In genomic region chr12:50352404-50352803, GRCm38 (mm10) we compare ENCODE assay signal across 8 mouse cellular contexts.
DNase-seq lines count a peak whose midpoint lies in the region; ATAC-seq and TF ChIP-seq lines count a peak whose summit lies in the region.

No protein-coding gene starts in this region.

- DNase-seq in intestine, embryonic 14.5 days (ENCODE audit: low spot score) = peak; percentile 51
- DNase-seq in embryonic facial prominence, embryonic 11.5 days (ENCODE audit: low spot score) = peak; percentile 19
- peak; percentile 81 for DNase-seq in lung, embryonic 14.5 days
- peak; percentile 14 for DNase-seq in stomach, postnatal 0 days (ENCODE audit: low spot score)
- DNase-seq in adrenal gland, adult 18-20 months (ENCODE audit: low spot score in 2 of 2) = no peak

- no peak overlapping the region for H3K27ac ChIP-seq in intestine, embryonic 14.5 days (ENCODE audit: low read depth)
- H3K27ac ChIP-seq in intestine, postnatal 0 days (ENCODE audit: low read depth, low read length) = no peak overlapping the region
- H3K27ac ChIP-seq in embryonic facial prominence, embryonic 11.5 days (replicated peaks; ENCODE audit: low read depth, low read length) = no peak overlapping the region
- no peak overlapping the region for H3K27ac ChIP-seq in hindbrain, embryonic 13.5 days
- no peak overlapping the region for H3K27ac ChIP-seq in lung, embryonic 14.5 days (ENCODE audit: low read depth)
- no peak overlapping the region for H3K27ac ChIP-seq in stomach, postnatal 0 days (replicated peaks)

- H3K4me2 ChIP-seq in intestine, embryonic 14.5 days (ENCODE audit: low read length) = no peak overlapping the region
- H3K4me2 ChIP-seq in intestine, postnatal 0 days (replicated peaks; ENCODE audit: low read depth) = no peak overlapping the region
- H3K4me2 ChIP-seq in embryonic facial prominence, embryonic 11.5 days (ENCODE audit: low read depth, low read length) = no peak overlapping the region
- peak overlapping the region; percentile 2; the same call in 1 of the 2 replicates for H3K4me2 ChIP-seq in hindbrain, embryonic 13.5 days
- peak overlapping the region; percentile 35; the same call in 1 of the 2 replicates for H3K4me2 ChIP-seq in lung, embryonic 14.5 days
- H3K4me2 ChIP-seq in stomach, postnatal 0 days (replicated peaks; ENCODE audit: low read depth) = no peak overlapping the region

- no peak for ATAC-seq in intestine, embryonic 14.5 days (replicated peaks; ENCODE audit: low FRiP score, low TSS enrichment, low read depth)
- no peak for ATAC-seq in intestine, postnatal 0 days
- ATAC-seq in embryonic facial prominence, embryonic 11.5 days (replicated peaks; ENCODE audit: insufficient number of reproducible peaks, low FRiP score, low TSS enrichment, low read depth) = no peak
- ATAC-seq in hindbrain, embryonic 13.5 days (ENCODE audit: low FRiP score) = peak; percentile 63
- ATAC-seq in lung, embryonic 14.5 days (ENCODE audit: insufficient read depth) = peak; percentile 100
- no peak for ATAC-seq in stomach, postnatal 0 days (ENCODE audit: low FRiP score, low TSS enrichment)
- ATAC-seq in megakaryocyte progenitor cell, adult 5-6 weeks (replicated peaks; ENCODE audit: poor library complexity) = no peak

- no peaks in the 10 kb centered on the region for H3K27me3 ChIP-seq in intestine, embryonic 14.5 days (replicated peaks; ENCODE audit: control insufficient read depth, insufficient read depth, low read length)
- no peaks in the 10 kb centered on the region for H3K27me3 ChIP-seq in intestine, postnatal 0 days (replicated peaks; ENCODE audit: control insufficient read depth, insufficient read depth, low read length)
- no peaks in the 10 kb centered on the region for H3K27me3 ChIP-seq in embryonic facial prominence, embryonic 11.5 days (ENCODE audit: control insufficient read depth, insufficient read depth, low read length)
- no peaks in the 10 kb centered on the region for H3K27me3 ChIP-seq in hindbrain, embryonic 13.5 days
- H3K27me3 ChIP-seq in lung, embryonic 14.5 days (ENCODE audit: insufficient read depth, low read length) = no peaks in the 10 kb centered on the region
- no peaks in the 10 kb centered on the region for H3K27me3 ChIP-seq in stomach, postnatal 0 days (ENCODE audit: control insufficient read depth, insufficient read depth, low read length)

- peaks cover 5% of the 10 kb centered on the region; the same call in 1 of the 2 replicates for H3K4me1 ChIP-seq in intestine, embryonic 14.5 days (replicated peaks; ENCODE audit: control insufficient read depth, insufficient read depth, low read length)
- no peaks in the 10 kb centered on the region for H3K4me1 ChIP-seq in intestine, postnatal 0 days (replicated peaks; ENCODE audit: control insufficient read depth, insufficient read depth, low read length)
- H3K4me1 ChIP-seq in embryonic facial prominence, embryonic 11.5 days (ENCODE audit: control insufficient read depth, insufficient read depth, low read length) = no peaks in the 10 kb centered on the region
- H3K4me1 ChIP-seq in hindbrain, embryonic 13.5 days (replicated peaks) = peaks cover 7% of the 10 kb centered on the region; the same call in 1 of the 2 replicates
- no peaks in the 10 kb centered on the region for H3K4me1 ChIP-seq in lung, embryonic 14.5 days (ENCODE audit: insufficient read depth)
- H3K4me1 ChIP-seq in stomach, postnatal 0 days (replicated peaks; ENCODE audit: control insufficient read depth, insufficient read depth) = no peaks in the 10 kb centered on the region

- H3K9ac ChIP-seq in intestine, embryonic 14.5 days (ENCODE audit: low read length) = no peak overlapping the region
- no peak overlapping the region for H3K9ac ChIP-seq in intestine, postnatal 0 days (ENCODE audit: low read depth, low read length)
- H3K9ac ChIP-seq in embryonic facial prominence, embryonic 11.5 days (replicated peaks; ENCODE audit: low read length) = no peak overlapping the region
- no peak overlapping the region for H3K9ac ChIP-seq in hindbrain, embryonic 13.5 days
- no peak overlapping the region for H3K9ac ChIP-seq in lung, embryonic 14.5 days
- no peak overlapping the region for H3K9ac ChIP-seq in stomach, postnatal 0 days (ENCODE audit: low read length)

- no peaks in the 10 kb centered on the region for H3K9me3 ChIP-seq in intestine, embryonic 14.5 days (ENCODE audit: control insufficient read depth, low read length)
- no peaks in the 10 kb centered on the region for H3K9me3 ChIP-seq in intestine, postnatal 0 days (ENCODE audit: control insufficient read depth)
- no peaks in the 10 kb centered on the region for H3K9me3 ChIP-seq in embryonic facial prominence, embryonic 11.5 days (replicated peaks; ENCODE audit: control insufficient read depth, low read length)
- no peaks in the 10 kb centered on the region for H3K9me3 ChIP-seq in hindbrain, embryonic 13.5 days
- H3K9me3 ChIP-seq in lung, embryonic 14.5 days (ENCODE audit: low read depth, low read length) = no peaks in the 10 kb centered on the region
- H3K9me3 ChIP-seq in stomach, postnatal 0 days (ENCODE audit: control insufficient read depth, low read length) = no peaks in the 10 kb centered on the region

- no peaks in the 10 kb centered on the region for H3K36me3 ChIP-seq in intestine, embryonic 14.5 days (ENCODE audit: control insufficient read depth, insufficient read depth, low read length)
- H3K36me3 ChIP-seq in intestine, postnatal 0 days (ENCODE audit: control insufficient read depth, insufficient read depth) = no peaks in the 10 kb centered on the region
- no peaks in the 10 kb centered on the region for H3K36me3 ChIP-seq in embryonic facial prominence, embryonic 11.5 days (replicated peaks; ENCODE audit: control insufficient read depth, insufficient read depth, low read depth, low read length)
- H3K36me3 ChIP-seq in hindbrain, embryonic 13.5 days = no peaks in the 10 kb centered on the region
- H3K36me3 ChIP-seq in lung, embryonic 14.5 days (ENCODE audit: insufficient read depth) = no peaks in the 10 kb centered on the region
- no peaks in the 10 kb centered on the region for H3K36me3 ChIP-seq in stomach, postnatal 0 days (ENCODE audit: control insufficient read depth, insufficient read depth, low read length)

- TF ChIP-seq EP300 in stomach, postnatal 0 days (optimal IDR thresholded peaks at IDR 0.05) = no peak

- TF ChIP-seq CTCF in intestine, postnatal 0 days (IDR thresholded peaks at IDR 0.05; ENCODE audit: low read depth) = no peak
- TF ChIP-seq CTCF in lung, embryonic 14.5 days (IDR thresholded peaks at IDR 0.05; ENCODE audit: low read depth) = no peak
- TF ChIP-seq CTCF in stomach, postnatal 0 days (IDR thresholded peaks at IDR 0.05; ENCODE audit: low read depth) = no peak

- H3K4me3 ChIP-seq in intestine, embryonic 14.5 days (ENCODE audit: low read depth, low read length) = no peak overlapping the region
- no peak overlapping the region for H3K4me3 ChIP-seq in intestine, postnatal 0 days (ENCODE audit: low read depth, low read length)
- H3K4me3 ChIP-seq in embryonic facial prominence, embryonic 11.5 days (ENCODE audit: low read depth, low read length) = no peak overlapping the region
- no peak overlapping the region for H3K4me3 ChIP-seq in hindbrain, embryonic 13.5 days
- no peak overlapping the region for H3K4me3 ChIP-seq in lung, embryonic 14.5 days (ENCODE audit: low read depth, low read length)
- no peak overlapping the region for H3K4me3 ChIP-seq in stomach, postnatal 0 days (ENCODE audit: low read depth, low read length)

- 33% methylated on average over 11 of the region's 11 CpGs for WGBS in intestine, embryonic 14.5 days
- WGBS in intestine, postnatal 0 days = 28% methylated on average over 11 of the region's 11 CpGs
- WGBS in embryonic facial prominence, embryonic 11.5 days = 71% methylated on average over 11 of the region's 11 CpGs
- 34% methylated on average over 11 of the region's 11 CpGs for WGBS in hindbrain, embryonic 13.5 days
- WGBS in lung, embryonic 14.5 days = 22% methylated on average over 11 of the region's 11 CpGs
- 34% methylated on average over 11 of the region's 11 CpGs for WGBS in stomach, postnatal 0 days

Comparison
In these comparisons a context has a peak if more than half of its experiments do, and no peak if none do; other contexts are left out.
1. ATAC-seq: peak in hindbrain, embryonic 13.5 days (single experiment) and lung, embryonic 14.5 days (single experiment); none in intestine, embryonic 14.5 days (single experiment), intestine, postnatal 0 days (single experiment), embryonic facial prominence, embryonic 11.5 days (single experiment), stomach, postnatal 0 days (single experiment) and megakaryocyte progenitor cell, adult 5-6 weeks (single experiment).
2. DNase-seq: peak in intestine, embryonic 14.5 days (single experiment), embryonic facial prominence, embryonic 11.5 days (single experiment), lung, embryonic 14.5 days (single experiment) and stomach, postnatal 0 days (single experiment); none in adrenal gland, adult 18-20 months (0 of 2).
3. H3K4me2 ChIP-seq: peak in hindbrain, embryonic 13.5 days (single experiment) and lung, embryonic 14.5 days (single experiment); none in intestine, embryonic 14.5 days (single experiment), intestine, postnatal 0 days (single experiment), embryonic facial prominence, embryonic 11.5 days (single experiment) and stomach, postnatal 0 days (single experiment).